Mouse (Mus musculus) forebrain, embryonic 16.5 days (tissue): ENCODE data around the gene 4930432K21Rik. TPM values are rescaled to one million over a fixed set of nuclear protein-coding genes. Genes with fewer than 3 reads are reported as not detected.

Experiments
- ATAC-seq: fragments of 200-750 bp; cut with Nextera tagmentation; 2 replicates; pipeline ENCODE4 v1.8.0; 2017; ENCODE audit warnings: mild to moderate bottlenecking, moderate library complexity
- H3K27ac ChIP-seq: fragments of 300-500 bp; sonication (generic); 2 replicates; pipeline ENCODE4 v1.5.1; 2014; ENCODE audit warnings: low read length, control low read depth
- H3K27me3 ChIP-seq: fragments of 300-500 bp; sonication (generic); replicated peaks from 2 replicates; pipeline ENCODE4 v1.6.1; 2014; ENCODE audit warnings: low read length; ENCODE audit not compliant: control insufficient read depth, insufficient read depth
- H3K36me3 ChIP-seq: fragments of 300-500 bp; sonication (generic); 2 replicates; pipeline ENCODE4 v1.6.1; 2014; ENCODE audit not compliant: control insufficient read depth, insufficient read depth
- H3K4me1 ChIP-seq: fragments of 300-500 bp; sonication (generic); replicated peaks from 2 replicates; pipeline ENCODE4 v1.6.1; 2014; ENCODE audit warnings: low read length; ENCODE audit not compliant: control insufficient read depth, insufficient read depth
- H3K4me2 ChIP-seq: fragments of 300-500 bp; sonication (generic); 2 replicates; pipeline ENCODE4 v1.6.1; 2014; ENCODE audit warnings: mild to moderate bottlenecking, low read length, control low read depth
- H3K4me3 ChIP-seq: fragments of 300-500 bp; sonication (generic); replicated peaks from 2 replicates; pipeline ENCODE4 v1.5.1; 2014; ENCODE audit warnings: mild to moderate bottlenecking, low read length, control low read depth
- H3K9ac ChIP-seq: fragments of 300-500 bp; sonication (generic); replicated peaks from 2 replicates; pipeline ENCODE4 v1.6.1; 2014; ENCODE audit warnings: low read depth, low read length, control low read depth
- H3K9me3 ChIP-seq: fragments of 300-500 bp; sonication (generic); 2 replicates; pipeline ENCODE4 v1.6.1; 2016; ENCODE audit warnings: low read length; ENCODE audit not compliant: control insufficient read depth
- WGBS: fragments of 180-500 bp; shearing (Covaris S2); extraction: QIAGEN DNeasy Blood & Tissue Kit; methylation state at CpG from one replicate; pipeline ENCODE4 v1.1.7; 2014; 5-methylcytosine and 5-hydroxymethylcytosine counted together
- polyA plus RNA-seq: library from polyadenylated mRNA; unstranded; fragments of >200 nt; fragmentation: Nextera tagmentation; extraction: Ambion mirVana; gene quantifications from 2 replicates; pipeline ENCODE4 v1.2.1, GENCODE M21; 2015

4930432K21Rik gene
- 2.6 and 3.5 TPM in 2 replicates for polyA plus RNA-seq

- Histone ChIP-seq H3K4me3 (peak within 1 kb of the TSS; percentile 81), H3K4me1 (peaks cover 22% of the 10 kb centered on the region), H3K9ac (peak within 1 kb of the TSS; percentile 91), H3K36me3 (peaks cover 12% of the 10 kb centered on the region), H3K9me3 (no peaks in the 10 kb centered on the region), H3K27ac (no peak within 1 kb of the TSS), H3K4me2 (peak within 1 kb of the TSS; percentile 88), H3K27me3 (no peaks in the 10 kb centered on the region)
- 15% methylated on average over 49 of the region's 49 CpGs for WGBS
- ATAC-seq = peak; percentile 97
Measured at GRCm38 (mm10) chr8:84147769-84148530, at the start of gene 4930432K21Rik, which contains the start of gene Cc2d1a. TSS of gene 4930432K21Rik (plus strand) at chr8:84148025. TSS of gene Cc2d1a (minus strand) at chr8:84147936.

GRCm38 (mm10) chr8:84098376-84098775 lies 49.4 kb upstream of the 4930432K21Rik start:
- 94% methylated on average over 7 of the region's 7 CpGs for WGBS
- ATAC-seq = no peak
- H3K9me3 ChIP-seq = no peaks in the 10 kb centered on the region
- peaks cover 19% of the 10 kb centered on the region for H3K36me3 ChIP-seq
- H3K9ac ChIP-seq = no peak overlapping the region
- H3K4me2 ChIP-seq = no peak overlapping the region
- H3K27me3 ChIP-seq = no peaks in the 10 kb centered on the region
- peaks cover 12% of the 10 kb centered on the region for H3K4me1 ChIP-seq
- H3K4me3 ChIP-seq = no peak overlapping the region
- H3K27ac ChIP-seq = no peak overlapping the region

- H3K4me3 ChIP-seq = no peak overlapping the region
- H3K36me3 ChIP-seq = peaks cover 9% of the 10 kb centered on the region
- WGBS = 91% methylated on average over 25 of the region's 25 CpGs
- H3K4me1 ChIP-seq = peaks cover 24% of the 10 kb centered on the region
- no peak overlapping the region for H3K4me2 ChIP-seq
- H3K27ac ChIP-seq = no peak overlapping the region
- no peak for ATAC-seq
- no peaks in the 10 kb centered on the region for H3K9me3 ChIP-seq
- no peak overlapping the region for H3K9ac ChIP-seq
- H3K27me3 ChIP-seq = no peaks in the 10 kb centered on the region
Measured at GRCm38 (mm10) chr8:84101476-84102270, 46.2 kb upstream of the 4930432K21Rik start.

- H3K36me3 ChIP-seq = no peaks in the 10 kb centered on the region
- 47% methylated on average over 3 of the region's 3 CpGs for WGBS
- peaks cover 24% of the 10 kb centered on the region for H3K4me1 ChIP-seq
- peak overlapping the region; percentile 75 for H3K4me3 ChIP-seq
- H3K9ac ChIP-seq = peak overlapping the region; percentile 82
- ATAC-seq = no peak
- peak overlapping the region; percentile 75 for H3K4me2 ChIP-seq
- peak overlapping the region; percentile 91 for H3K27ac ChIP-seq
- H3K9me3 ChIP-seq = no peaks in the 10 kb centered on the region
- no peaks in the 10 kb centered on the region for H3K27me3 ChIP-seq
Measured at GRCm38 (mm10) chr8:84103601-84104000, 44.2 kb upstream of the 4930432K21Rik start.

- WGBS = under 1% methylated on average over 27 of the region's 29 CpGs
- peak overlapping the region; percentile 75 for H3K4me3 ChIP-seq
- no peaks in the 10 kb centered on the region for H3K36me3 ChIP-seq
- peak overlapping the region; percentile 82 for H3K9ac ChIP-seq
- ATAC-seq = peak; percentile 68
- H3K9me3 ChIP-seq = no peaks in the 10 kb centered on the region
- no peaks in the 10 kb centered on the region for H3K27me3 ChIP-seq
- peak overlapping the region; percentile 91 for H3K27ac ChIP-seq
- H3K4me2 ChIP-seq = peak overlapping the region; percentile 75
- peaks cover 24% of the 10 kb centered on the region for H3K4me1 ChIP-seq
Measured at GRCm38 (mm10) chr8:84104221-84104620, 43.6 kb upstream of the 4930432K21Rik start.

- ATAC-seq = peak; percentile 97
- no peaks in the 10 kb centered on the region for H3K27me3 ChIP-seq
- H3K4me3 ChIP-seq = peak within 1 kb of the TSS; percentile 75
- H3K4me2 ChIP-seq = peak within 1 kb of the TSS; percentile 75
- 6% methylated on average over 42 of the region's 42 CpGs for WGBS
- peak within 1 kb of the TSS; percentile 82 for H3K9ac ChIP-seq
- H3K9me3 ChIP-seq = no peaks in the 10 kb centered on the region
- peaks cover 24% of the 10 kb centered on the region for H3K4me1 ChIP-seq
- H3K36me3 ChIP-seq = no peaks in the 10 kb centered on the region
- peak within 1 kb of the TSS; percentile 91 for H3K27ac ChIP-seq
Measured at GRCm38 (mm10) chr8:84104697-84105609, 42.9 kb upstream of the 4930432K21Rik start, which contains the start of gene Dcaf15. TSS of gene Dcaf15 (minus strand) at chr8:84104768.

- Histone ChIP-seq H3K36me3 (no peaks in the 10 kb centered on the region), H3K4me2 (peak overlapping the region; percentile 58), H3K4me3 (no peak overlapping the region), H3K4me1 (peaks cover 24% of the 10 kb centered on the region), H3K9ac (peak overlapping the region; percentile 70; the same call in 1 of the 2 replicates), H3K27me3 (no peaks in the 10 kb centered on the region), H3K27ac (no peak overlapping the region; the same call in 1 of the 2 replicates), H3K9me3 (no peaks in the 10 kb centered on the region)
- 87% methylated on average over 2 of the region's 2 CpGs for WGBS
- ATAC-seq = no peak
Measured at GRCm38 (mm10) chr8:84105676-84106075, 42.1 kb upstream of the 4930432K21Rik start.

GRCm38 (mm10) chr8:84106216-84107040 lies 41.4 kb upstream of the 4930432K21Rik start:
- peaks cover 24% of the 10 kb centered on the region for H3K4me1 ChIP-seq
- 94% methylated on average over 6 of the region's 6 CpGs for WGBS
- no peak for ATAC-seq
- no peak overlapping the region for H3K4me3 ChIP-seq
- no peak overlapping the region for H3K9ac ChIP-seq
- H3K27me3 ChIP-seq = no peaks in the 10 kb centered on the region
- H3K27ac ChIP-seq = no peak overlapping the region
- no peaks in the 10 kb centered on the region for H3K36me3 ChIP-seq
- H3K4me2 ChIP-seq = no peak overlapping the region
- H3K9me3 ChIP-seq = no peaks in the 10 kb centered on the region
